Mouse (Mus musculus) liver, embryonic 16.5 days (tissue): ENCODE measurements around the gene Tmem94. TPM values are rescaled to one million over a fixed set of nuclear protein-coding genes. Genes with fewer than 3 reads are reported as not detected.

Experiments used
- ATAC-seq: fragments of 200-750 bp; cut with Nextera tagmentation; 2 replicates; pipeline ENCODE4 v1.8.0; 2017; ENCODE audit warnings: low read depth, mild to moderate bottlenecking, moderate number of reproducible peaks, moderate library complexity
- H3K27ac ChIP-seq: fragments of 300-500 bp; sonication (generic); 2 replicates; pipeline ENCODE4 v1.5.1; 2014; ENCODE audit warnings: mild to moderate bottlenecking, low read length
- H3K27me3 ChIP-seq: fragments of 300-500 bp; sonication (generic); 2 replicates; pipeline ENCODE4 v1.6.1; 2014; ENCODE audit warnings: low read depth, low read length, mixed read lengths; ENCODE audit not compliant: control insufficient read depth, insufficient read depth
- H3K36me3 ChIP-seq: fragments of 300-500 bp; sonication (generic); 2 replicates; pipeline ENCODE4 v1.6.1; 2014; ENCODE audit warnings: mild to moderate bottlenecking; ENCODE audit not compliant: control insufficient read depth, insufficient read depth
- H3K4me1 ChIP-seq: fragments of 300-500 bp; sonication (generic); 2 replicates; pipeline ENCODE4 v1.6.1; 2014; ENCODE audit warnings: low read depth, low read length, mixed read lengths; ENCODE audit not compliant: control insufficient read depth
- H3K4me2 ChIP-seq: fragments of 300-500 bp; sonication (generic); 2 replicates; pipeline ENCODE4 v1.6.1; 2014; ENCODE audit warnings: low read depth, low read length, mixed read lengths
- H3K4me3 ChIP-seq: fragments of 300-500 bp; sonication (generic); 2 replicates; pipeline ENCODE4 v1.5.1; 2014; ENCODE audit warnings: low read depth, mild to moderate bottlenecking, low read length
- H3K9ac ChIP-seq: fragments of 300-500 bp; sonication (generic); 2 replicates; pipeline ENCODE4 v1.6.1; 2014; ENCODE audit warnings: low read depth, low read length
- H3K9me3 ChIP-seq: fragments of 300-500 bp; sonication (generic); replicated peaks from 2 replicates; pipeline ENCODE4 v1.6.1; 2016; ENCODE audit warnings: low read length; ENCODE audit not compliant: control insufficient read depth
- WGBS: fragments of 180-500 bp; shearing (Covaris S2); extraction: QIAGEN DNeasy Blood & Tissue Kit; methylation state at CpG from one replicate; pipeline ENCODE4 v1.1.7; 2014; ENCODE audit not compliant: insufficient replicate concordance; 5-methylcytosine and 5-hydroxymethylcytosine counted together
- polyA plus RNA-seq: library from polyadenylated mRNA; unstranded; fragments of >200 nt; fragmentation: Nextera tagmentation; extraction: Ambion mirVana; gene quantifications from 2 replicates; pipeline ENCODE4 v1.2.1, GENCODE M21; 2015

Tmem94 gene
- polyA plus RNA-seq, result 8.9 and 10.4 TPM in 2 replicates

DNA sequence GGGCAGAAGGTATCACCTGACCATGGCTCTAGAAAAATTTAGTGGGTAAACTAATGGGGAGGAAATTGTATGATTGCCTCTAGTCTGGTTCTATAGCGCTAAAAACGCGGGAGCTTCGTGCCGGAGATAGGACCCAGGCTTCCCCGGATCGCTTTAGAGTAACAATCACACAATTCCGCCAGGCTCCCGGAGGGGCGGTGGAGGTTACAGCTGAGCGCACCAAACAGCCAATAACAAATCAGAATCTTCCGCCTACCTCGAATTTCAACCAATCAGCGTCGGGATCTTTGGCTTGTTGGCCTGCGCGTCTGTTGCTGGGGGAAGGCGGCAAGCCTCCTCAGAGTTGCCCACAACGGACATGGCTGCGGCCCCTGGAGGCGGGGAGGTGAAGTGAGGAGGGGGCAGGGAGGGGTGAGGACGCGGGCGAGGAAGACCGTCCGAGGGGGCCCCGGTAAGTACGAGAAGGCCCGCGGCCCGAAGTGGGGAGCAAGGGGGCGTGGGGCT, at the start of gene Tmem94:
Gene Tmem94, plus strand, starts transcription at position 331 of the 504 bp plus-strand sequence.
- peak within 1 kb of the TSS; percentile 93 for H3K4me2 ChIP-seq
- peak; percentile 95 for ATAC-seq
- no peaks in the 10 kb centered on the region for H3K27me3 ChIP-seq
- H3K4me1 ChIP-seq, result peaks cover 23% of the 10 kb centered on the region
- H3K27ac ChIP-seq, result peak within 1 kb of the TSS; percentile 78
- H3K36me3 ChIP-seq, result no peaks in the 10 kb centered on the region
- H3K9ac ChIP-seq, result peak within 1 kb of the TSS; percentile 95
- H3K4me3 ChIP-seq, result peak within 1 kb of the TSS; percentile 93
- H3K9me3 ChIP-seq, result no peaks in the 10 kb centered on the region
- WGBS, result under 1% methylated on average over 31 of the region's 32 CpGs

DNA sequence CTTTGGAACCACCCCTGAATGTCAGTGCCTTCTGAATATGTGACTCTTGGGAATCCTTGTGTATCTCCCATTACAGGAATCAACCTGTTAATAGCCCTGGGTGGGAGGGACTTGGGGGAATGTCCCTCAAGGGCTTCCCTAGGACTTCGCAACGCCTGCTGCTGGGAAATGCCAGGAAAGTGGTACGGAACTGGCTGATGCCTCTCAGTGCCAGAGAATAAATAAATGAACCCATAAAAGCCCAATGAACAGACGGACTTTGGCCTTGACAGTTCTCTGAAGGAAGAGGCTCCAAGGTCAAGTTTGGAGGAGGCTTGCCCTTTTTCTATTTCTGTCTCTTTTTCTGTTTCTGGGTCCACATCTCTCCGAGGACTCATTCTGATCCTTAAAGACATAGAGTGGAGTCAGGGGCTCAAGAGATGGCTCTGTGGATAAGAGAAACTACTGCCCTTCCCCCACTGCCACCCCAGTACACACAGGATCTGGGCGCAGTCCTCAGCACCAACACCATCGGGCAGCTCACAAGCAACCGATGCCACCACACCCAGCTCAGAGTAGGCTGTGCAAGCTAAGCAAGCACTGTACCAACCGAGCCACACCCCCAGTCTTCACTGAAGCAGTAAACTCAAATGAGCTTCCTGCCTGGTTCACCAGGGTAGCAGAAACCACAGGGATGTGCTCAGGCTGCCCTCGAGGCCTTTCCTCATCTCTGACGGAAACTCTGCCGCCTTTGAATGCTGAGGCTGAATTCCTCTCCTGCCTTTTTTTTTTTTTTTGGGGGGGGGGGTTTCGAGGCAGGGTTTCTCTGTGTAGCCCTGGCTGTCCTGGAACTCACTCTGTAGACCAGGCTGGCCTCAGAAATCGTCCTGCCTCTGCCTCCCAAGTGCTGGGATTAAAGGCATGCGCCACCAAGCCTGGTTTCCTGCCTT, 48.6 kb upstream of the Tmem94 start:
- H3K4me3 ChIP-seq, result no peak overlapping the region
- peaks cover 21% of the 10 kb centered on the region for H3K4me1 ChIP-seq
- 39% methylated on average over 15 of the region's 15 CpGs for WGBS
- H3K9ac ChIP-seq, result no peak overlapping the region
- no peak for ATAC-seq
- no peaks in the 10 kb centered on the region for H3K27me3 ChIP-seq
- H3K4me2 ChIP-seq, result no peak overlapping the region
- no peaks in the 10 kb centered on the region for H3K9me3 ChIP-seq
- no peaks in the 10 kb centered on the region for H3K36me3 ChIP-seq
- H3K27ac ChIP-seq, result no peak overlapping the region

DNA sequence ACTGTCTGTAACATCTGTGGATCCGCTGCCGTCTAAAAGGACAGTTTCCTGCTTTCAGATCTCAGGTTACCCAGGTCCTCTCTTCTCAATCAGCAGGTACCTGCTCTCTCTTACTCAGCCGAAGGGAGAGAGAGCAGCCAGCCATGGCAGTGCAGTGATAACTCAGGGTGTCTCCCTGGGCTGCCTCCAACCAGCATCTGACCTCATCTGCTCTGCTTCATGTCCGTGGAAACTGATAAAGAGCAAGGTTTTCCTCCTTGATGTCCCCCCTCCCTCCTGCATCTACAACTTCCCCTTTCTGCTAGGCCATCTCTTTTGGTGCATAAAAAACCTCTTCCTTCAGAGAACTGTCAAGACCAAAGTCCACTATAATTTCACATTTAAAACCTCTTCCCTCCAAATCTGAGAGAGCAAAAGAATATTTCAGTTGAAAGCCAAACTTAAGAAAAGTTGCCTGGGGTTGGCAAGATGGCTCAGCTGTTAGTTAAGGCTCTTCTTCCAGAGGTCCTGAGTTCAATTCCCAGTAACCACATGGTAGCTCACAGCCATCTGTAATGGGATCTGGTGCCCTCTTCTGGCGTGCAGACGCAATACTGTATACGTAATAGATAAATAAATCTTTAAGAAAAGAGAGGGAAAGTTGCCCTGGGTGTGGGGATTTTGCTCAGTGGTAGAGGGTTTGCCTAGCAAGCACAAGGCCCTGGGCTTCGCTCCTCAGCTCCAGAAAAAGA, 47.4 kb upstream of the Tmem94 start:
- no peak overlapping the region for H3K4me2 ChIP-seq
- peaks cover 20% of the 10 kb centered on the region for H3K4me1 ChIP-seq
- no peaks in the 10 kb centered on the region for H3K36me3 ChIP-seq
- H3K9me3 ChIP-seq, result no peaks in the 10 kb centered on the region
- WGBS, result 14% methylated on average over 8 of the region's 8 CpGs
- H3K4me3 ChIP-seq, result no peak overlapping the region
- H3K27me3 ChIP-seq, result no peaks in the 10 kb centered on the region
- peak; percentile 75 for ATAC-seq
- no peak overlapping the region for H3K9ac ChIP-seq
- H3K27ac ChIP-seq, result no peak overlapping the region

- peak; percentile 45; the same call in 1 of the 2 replicates for ATAC-seq
- no peaks in the 10 kb centered on the region for H3K27me3 ChIP-seq
- no peaks in the 10 kb centered on the region for H3K9me3 ChIP-seq
- 21% methylated on average over 14 of the region's 14 CpGs for WGBS
- no peak overlapping the region for H3K4me2 ChIP-seq
- H3K36me3 ChIP-seq, result no peaks in the 10 kb centered on the region
- no peak overlapping the region for H3K9ac ChIP-seq
- H3K4me3 ChIP-seq, result no peak overlapping the region
- peaks cover 2% of the 10 kb centered on the region for H3K4me1 ChIP-seq
- no peak overlapping the region for H3K27ac ChIP-seq
These were observed 42.6 kb upstream of the Tmem94 start for GRCm38 (mm10) chr11:115722638-115723037.

- Histone ChIP-seq H3K4me3 (no peak overlapping the region), H3K4me1 (no peaks in the 10 kb centered on the region), H3K9ac (no peak overlapping the region), H3K36me3 (no peaks in the 10 kb centered on the region), H3K4me2 (no peak overlapping the region), H3K9me3 (no peaks in the 10 kb centered on the region), H3K27ac (no peak overlapping the region), H3K27me3 (no peaks in the 10 kb centered on the region)
- 54% methylated on average over 2 of the region's 2 CpGs for WGBS
- no peak for ATAC-seq
These were observed 42.0 kb upstream of the Tmem94 start for GRCm38 (mm10) chr11:115723231-115723630.

- Histone ChIP-seq H3K4me1 (no peaks in the 10 kb centered on the region), H3K4me2 (no peak overlapping the region), H3K27ac (no peak overlapping the region), H3K27me3 (no peaks in the 10 kb centered on the region), H3K36me3 (no peaks in the 10 kb centered on the region), H3K4me3 (no peak overlapping the region), H3K9ac (no peak overlapping the region), H3K9me3 (no peaks in the 10 kb centered on the region)
- 66% methylated on average over 11 of the region's 11 CpGs for WGBS
- ATAC-seq, result no peak
These were observed 31.1 kb upstream of the Tmem94 start for GRCm38 (mm10) chr11:115734041-115734686.

GRCm38 (mm10) chr11:115737608-115738208, 27.5 kb upstream of the Tmem94 start:
- no peaks in the 10 kb centered on the region for H3K4me1 ChIP-seq
- H3K36me3 ChIP-seq, result no peaks in the 10 kb centered on the region
- H3K27ac ChIP-seq, result no peak overlapping the region
- no peak overlapping the region for H3K4me3 ChIP-seq
- no peak overlapping the region for H3K4me2 ChIP-seq
- WGBS, result 60% methylated on average over 10 of the region's 10 CpGs
- ATAC-seq, result no peak
- no peaks in the 10 kb centered on the region for H3K9me3 ChIP-seq
- no peaks in the 10 kb centered on the region for H3K27me3 ChIP-seq
- no peak overlapping the region for H3K9ac ChIP-seq

DNA sequence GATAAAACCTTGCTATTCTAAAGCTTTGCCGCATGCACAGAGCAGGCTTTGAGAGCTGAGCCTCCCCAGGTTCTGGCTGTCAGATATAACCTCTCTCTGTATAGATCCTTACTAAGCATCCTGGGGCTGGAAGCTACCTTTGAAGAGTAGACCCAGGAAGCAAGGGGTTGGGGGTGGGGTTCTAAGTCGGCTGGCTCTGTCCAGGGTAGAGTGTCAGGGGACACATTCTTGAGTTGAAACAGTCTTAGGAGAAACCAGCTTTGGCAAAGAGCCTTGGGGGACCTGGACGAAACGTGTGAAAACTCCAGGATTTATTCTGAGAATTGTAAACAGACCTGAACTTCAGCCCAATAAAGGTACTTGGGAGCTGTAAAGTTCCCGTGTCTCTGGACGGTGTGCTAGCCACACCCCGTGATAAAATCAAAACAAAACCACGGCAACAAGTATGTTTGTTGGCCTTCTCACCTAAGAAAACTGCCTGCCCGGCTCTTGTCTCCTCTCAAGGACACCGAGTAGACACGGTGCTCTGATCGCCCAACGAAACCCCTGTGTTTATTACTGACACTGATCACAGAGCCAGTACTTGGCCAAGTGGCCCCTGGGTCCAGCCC, 26.9 kb upstream of the Tmem94 start:
- Histone ChIP-seq H3K9me3 (no peaks in the 10 kb centered on the region), H3K4me3 (no peak overlapping the region), H3K36me3 (no peaks in the 10 kb centered on the region), H3K27me3 (no peaks in the 10 kb centered on the region; the same call in 1 of the 2 replicates), H3K4me1 (no peaks in the 10 kb centered on the region), H3K27ac (no peak overlapping the region), H3K4me2 (no peak overlapping the region), H3K9ac (no peak overlapping the region)
- no peak for ATAC-seq
- 47% methylated on average over 13 of the region's 13 CpGs for WGBS
